Mouse (Mus musculus): ENCODE results near the gene Krt8.
A peak's percentile ranks its signal among the peaks of the same experiment; 100 is the strongest.
"Not testable (repeated sequence)": the region's sequence is repeated elsewhere in the genome, so short reads cannot be mapped to it uniquely, and the experiment has no call there.

Krt8 gene

DNA sequence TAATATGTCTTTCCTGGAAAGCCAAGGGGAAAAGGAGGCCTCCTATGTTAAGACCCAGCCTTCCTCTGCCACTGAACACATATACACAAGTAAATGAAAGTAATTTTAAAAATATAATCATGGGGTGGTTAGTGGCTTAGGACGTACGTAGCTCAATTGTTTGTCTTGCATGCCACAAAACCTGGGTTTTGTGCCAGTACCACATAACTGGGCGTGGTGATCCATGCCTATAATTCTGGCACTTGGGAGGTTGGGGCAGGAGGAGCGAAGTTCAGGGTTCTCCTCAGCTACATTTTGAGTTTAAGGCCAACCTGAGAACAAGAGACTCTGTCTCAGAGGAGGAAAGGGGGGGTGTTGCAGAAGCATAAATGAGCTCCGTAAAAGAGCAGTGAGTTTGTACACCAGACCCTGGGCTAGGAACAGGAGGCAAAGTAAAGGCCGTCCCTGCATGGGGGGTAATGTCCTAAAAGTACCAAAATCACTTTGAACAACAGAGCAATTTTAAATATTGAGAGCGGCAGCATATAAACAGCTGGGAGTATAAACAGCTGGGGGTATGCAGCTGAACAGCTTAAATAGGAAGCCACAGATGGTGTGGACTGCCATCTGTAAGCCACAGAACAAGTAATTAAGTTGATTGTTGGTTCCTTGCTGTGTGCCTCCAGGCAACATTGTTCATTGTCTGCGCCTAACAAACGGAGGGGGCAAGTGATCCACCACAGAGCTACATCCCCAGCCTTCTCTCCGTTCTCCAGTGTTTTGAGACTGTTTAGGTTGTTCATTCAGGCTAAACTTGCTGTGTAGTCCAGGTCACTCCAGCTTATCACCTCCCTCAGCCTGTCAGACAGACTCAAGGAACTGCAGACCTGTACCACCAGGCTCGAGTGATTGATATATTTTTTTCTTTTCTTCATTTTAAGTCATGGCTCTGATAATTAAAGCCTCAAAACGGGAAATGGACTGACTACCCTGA, 3.1 kb upstream of the Krt8 start:
- no peak for DNase-seq (ENCODE audit: low spot score in 2 of 2)

DNA sequence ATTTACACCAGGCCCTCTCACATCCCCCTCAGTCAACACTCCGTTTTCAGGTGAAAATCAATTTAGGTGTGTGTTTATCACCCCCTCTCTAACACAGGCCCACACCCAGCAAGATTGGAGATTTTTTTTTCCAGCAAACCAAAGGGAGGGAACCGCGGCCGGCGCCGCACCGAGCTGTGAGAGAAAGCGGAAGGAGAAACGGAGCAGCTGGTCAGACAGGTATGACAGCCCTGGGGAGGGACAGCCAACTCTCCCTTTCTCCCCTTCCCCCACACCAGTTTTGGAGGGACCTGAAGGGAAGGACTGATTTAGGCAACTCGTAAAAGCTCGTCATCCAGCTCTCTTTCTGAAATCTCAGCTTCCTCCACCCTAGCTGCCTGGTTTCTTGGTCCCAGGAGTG, 2.0 kb upstream of the Krt8 start:
- DNase-seq (ENCODE audit: low spot score in 2 of 2): no peak

DNA sequence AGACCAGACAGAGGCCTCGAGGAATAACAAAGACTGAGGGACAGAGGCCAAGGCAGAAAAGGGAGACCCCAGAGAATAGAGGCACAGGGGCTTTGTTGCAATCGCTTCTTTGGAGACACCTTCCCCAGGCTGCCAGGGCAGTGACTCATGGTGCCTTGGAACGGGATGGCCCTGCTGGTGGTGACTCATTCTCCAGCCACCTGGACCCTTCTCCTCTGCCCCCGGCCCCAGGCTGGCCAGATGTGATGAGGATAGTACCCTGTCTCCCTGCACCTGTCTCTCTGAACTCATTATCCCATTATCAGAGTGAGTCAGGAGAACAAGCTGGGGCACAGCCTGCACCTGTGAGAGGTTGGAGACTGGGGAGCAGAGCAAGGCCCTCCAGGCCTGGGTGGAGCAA, 1.0 kb upstream of the Krt8 start:
- no peak for DNase-seq (ENCODE audit: low spot score in 2 of 2)

DNA sequence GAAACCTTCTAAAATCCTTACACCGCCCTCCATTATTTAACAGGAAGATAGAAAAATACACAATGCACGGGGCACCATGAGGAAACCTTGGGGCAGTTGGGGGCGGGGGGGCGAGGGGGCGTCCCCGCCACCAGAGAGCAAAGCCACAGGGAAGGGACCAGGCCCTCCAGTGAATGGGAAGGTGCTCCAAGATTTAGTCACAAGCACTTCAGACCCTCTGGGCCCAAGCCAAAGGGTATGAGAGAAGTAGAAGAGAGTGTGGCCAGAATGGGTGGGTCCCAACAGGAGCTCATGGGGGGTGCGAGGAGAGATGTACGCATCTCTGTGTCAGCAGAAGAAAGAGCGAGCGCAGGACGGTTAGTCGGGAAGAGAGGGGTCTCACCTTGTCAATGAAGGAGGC, 766 bp downstream of the Krt8 start:
- DNase-seq (ENCODE audit: low spot score in 2 of 2): no peak

DNA sequence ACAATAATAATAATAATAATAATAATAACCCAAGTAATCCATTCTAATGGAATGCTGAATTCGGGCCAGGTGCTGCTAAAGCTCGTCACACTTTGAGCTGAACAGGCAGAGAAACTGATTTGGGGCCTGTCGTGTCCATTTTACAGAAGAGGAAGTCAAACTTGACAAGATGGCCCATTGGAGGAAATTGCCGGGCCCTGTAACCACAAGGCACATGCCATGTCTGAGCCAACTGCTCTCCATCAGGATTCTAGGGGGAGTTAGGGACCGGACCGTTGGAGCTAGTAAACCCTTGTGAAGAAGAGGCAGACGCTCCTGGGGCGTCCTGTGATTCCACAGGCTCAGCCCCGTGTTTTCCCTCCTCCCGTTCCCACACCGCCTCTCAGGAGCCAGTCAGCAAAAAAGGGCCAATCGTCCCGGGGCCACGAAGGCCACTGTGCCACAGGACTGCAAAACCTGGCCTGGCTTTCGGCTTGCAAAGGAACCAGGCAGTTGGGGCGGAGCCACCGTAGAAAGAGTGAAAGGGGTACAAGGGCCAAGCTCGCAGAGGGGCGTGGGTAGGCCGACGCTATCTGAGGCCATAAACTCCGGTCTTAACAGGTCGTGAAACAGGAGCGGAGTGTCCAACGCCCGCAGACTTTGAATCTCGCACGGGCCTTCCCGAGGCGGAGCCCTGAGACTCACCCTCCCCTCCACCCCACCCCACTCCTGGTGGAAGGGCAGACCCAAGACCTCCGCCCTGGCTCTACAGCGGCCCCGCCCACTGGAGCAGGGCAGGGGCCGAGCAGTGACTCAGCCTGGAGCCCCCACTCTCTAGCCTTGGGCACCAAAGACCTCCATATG, 1.4 kb downstream of the Krt8 start:
- DNase-seq (ENCODE audit: low spot score in 2 of 2): peak in 1 of 2 experiments; percentile 47

DNA sequence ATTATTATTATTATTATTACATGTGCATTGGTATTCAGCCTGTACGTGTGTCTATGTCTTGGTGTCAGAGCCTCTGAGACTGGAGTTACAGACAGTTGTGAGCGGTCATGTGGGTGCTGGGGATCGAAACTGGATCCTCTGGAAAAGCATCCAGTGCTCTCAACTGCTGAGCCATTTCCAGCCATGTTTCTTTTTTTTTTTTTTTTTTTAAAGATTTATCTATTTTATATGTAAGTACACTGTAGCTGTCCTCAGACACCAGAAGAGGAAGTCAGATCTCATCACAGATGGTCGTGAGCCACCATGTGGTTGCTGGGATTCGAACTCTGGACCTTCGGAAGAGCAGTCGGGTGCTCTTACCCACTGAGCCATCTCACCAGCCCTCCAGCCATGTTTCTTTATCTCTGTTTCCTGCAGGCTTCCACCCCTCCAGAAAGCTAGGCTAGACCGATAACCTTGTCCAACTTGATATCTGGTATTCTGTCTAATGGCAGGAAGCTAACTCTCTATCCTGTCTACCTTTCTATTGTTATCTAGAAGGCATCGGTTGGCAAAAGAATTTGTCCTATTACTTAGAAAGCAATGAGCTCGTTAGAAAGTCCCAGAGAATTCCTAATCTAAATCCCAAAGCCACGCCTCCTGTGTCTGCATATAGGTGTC, 4.5 kb downstream of the Krt8 start:
- no peak for DNase-seq (ENCODE audit: low spot score in 2 of 2)

DNA sequence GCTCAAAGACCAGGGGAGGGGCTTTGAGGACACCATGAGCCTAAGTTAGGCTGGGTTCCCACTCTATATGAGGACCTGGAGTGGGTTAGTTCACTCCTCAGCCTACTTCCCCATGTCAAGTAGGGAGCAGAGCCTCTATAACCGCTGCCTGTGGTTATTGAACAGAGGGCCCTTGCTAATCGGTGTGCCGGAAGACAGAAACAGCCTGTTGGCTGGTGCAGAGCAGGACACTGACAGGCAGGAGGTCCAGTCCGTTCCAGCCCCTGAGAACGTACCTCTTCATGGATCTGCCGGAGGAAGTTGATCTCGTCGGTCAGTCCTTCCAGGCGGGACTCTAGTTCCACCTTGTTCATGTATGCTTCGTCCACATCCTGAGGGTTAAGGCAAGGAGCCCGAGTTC, 5.1 kb downstream of the Krt8 start:
- no peak for DNase-seq (ENCODE audit: low spot score in 2 of 2)

DNA sequence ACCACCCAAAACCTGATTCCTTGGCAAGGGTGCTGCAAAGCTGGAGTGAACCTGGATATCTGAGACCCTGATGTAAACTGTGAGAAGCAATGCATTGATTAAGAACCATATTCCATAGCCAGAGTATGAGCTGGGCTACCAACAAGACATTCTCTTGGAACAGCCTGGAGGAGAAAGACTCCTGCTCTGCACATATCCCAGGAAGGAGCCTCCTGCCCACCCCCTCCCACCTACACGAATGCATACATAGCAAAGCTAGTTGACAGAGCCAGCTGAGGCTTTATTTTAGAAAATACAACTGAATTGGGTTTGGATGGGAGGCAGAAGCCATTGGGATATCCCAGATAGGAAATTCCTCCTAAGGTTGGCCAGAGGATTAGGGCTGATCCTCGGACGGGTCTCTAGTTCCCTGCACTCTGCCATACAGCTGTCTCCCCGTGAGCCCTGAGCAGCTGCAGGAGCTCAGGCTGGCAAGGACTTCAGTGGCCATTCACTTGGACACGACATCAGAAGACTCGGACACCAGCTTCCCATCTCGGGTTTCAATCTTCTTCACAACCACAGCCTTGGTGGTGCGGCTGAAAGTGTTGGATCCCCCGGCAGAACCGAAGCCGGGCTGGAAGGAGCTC, 7.7 kb downstream of the Krt8 start:
- DNase-seq (ENCODE audit: low spot score in 2 of 2): not testable (repeated sequence)

DNA sequence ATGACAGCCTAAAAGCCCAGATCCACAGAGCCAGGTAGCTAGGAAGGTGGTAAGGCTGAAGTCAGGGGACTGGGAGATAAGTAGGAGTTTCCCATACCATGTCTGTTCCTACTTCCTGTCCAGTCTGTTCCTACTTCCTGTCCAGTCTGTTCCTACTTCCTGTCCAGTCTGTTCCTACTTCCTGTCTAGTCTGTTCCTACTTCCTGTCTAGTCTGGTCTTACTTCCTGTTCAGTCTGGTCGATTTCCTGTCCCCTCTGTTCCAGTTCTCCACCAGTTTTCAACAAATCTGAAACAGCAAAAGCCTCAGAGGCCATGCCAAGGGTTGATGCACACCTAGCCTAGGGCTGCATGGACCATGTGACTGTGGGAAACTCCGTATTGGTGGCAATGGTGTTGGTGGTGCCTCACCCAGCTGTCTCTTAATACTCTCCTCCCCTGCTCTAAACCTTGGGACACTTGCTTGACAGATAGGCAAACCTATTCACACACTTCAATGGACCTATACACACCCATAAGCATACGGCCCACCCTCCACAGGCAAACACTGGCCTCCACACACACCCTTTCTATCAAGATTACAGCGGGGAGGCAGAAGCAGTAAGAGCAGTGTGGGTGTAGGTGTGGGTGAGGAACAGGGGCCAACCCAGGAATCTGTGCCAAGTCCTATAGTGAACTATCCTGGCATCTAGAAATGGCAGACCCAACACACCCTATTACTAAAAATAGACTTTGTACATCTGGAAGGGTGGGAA, 8.6 kb downstream of the Krt8 start:
- no peak for DNase-seq (ENCODE audit: low spot score in 2 of 2)

DNA sequence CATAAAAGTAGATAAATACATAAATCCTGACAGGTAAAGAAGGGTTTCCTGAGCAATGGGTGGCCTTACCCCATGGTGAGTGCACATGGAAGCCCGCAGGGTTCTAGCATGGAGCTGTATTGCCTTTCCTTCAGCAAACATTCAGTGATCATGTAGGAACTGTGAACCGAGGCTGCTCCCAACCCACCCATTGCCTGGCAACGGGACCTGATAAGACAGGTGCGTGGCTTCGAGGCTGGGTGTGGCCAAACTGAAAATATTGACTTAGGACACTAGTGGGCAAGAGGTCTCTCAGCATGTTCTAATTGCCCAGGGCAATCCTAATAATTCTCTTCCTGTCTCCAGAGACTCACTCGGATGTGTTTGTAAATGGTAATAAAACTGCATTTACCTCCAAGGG, 9.9 kb downstream of the Krt8 start:
- no peak for DNase-seq (ENCODE audit: low spot score in 2 of 2)

DNA sequence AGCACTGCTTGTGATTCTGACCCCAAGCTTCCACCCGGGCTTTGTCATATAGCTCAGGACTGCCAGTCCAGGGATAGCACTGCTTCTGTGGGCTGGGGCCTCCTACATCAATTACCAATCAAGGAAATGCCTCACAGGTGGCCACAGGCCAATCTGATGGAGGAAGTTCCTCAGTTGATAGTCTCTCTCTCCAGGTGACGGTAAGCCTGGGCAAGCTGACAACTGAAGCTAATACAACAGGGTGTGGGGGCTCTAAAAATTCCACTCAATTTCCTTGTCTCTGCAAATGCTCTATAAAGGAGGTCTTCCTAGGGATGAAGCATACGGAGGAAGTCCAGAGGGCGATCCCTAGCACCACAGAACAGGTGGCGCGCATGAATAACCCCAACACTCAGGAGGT, 13.3 kb downstream of the Krt8 start:
- no peak for DNase-seq (ENCODE audit: low spot score in 2 of 2)

DNA sequence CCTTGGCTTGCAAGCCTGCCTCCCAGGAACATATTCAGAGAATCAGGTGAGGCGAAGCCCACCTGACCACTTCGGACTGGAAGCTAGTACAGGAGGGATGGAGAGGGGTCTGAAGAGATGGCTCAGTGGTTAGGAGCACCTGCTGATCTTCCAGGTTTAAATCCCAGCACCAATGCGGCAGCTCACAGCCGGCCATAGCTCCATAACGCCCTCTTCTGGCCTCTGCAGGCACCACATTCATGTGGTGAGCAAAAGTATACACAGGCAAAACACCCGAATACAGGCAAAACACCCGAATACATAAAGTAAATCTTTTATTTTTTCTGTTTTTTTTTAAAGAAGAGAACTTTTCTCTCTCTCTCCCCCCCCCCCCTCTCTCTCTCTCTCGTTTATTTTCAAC, 15.6 kb downstream of the Krt8 start:
- DNase-seq (ENCODE audit: low spot score in 2 of 2): no peak

DNA sequence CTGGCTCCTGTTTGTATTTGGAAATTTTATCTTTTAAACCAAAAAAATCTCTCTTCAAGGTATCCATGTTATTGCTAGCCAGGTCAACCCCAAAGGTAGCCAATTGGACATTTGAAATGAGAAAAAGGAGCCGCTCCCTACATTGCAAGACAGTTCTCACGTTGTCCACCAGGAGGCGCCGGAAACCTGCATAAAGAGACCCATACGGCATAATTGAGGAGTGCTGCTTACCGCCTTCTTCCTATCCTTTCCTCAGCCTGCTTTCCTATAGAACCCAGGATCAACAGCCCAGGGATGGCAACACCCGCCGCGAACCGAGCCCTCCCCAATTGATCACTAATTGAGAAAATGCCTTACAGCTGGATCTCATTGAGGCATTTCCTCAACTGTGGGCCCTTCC, 16.2 kb downstream of the Krt8 start:
- peak; percentile 78 to 87 for DNase-seq (ENCODE audit: low spot score in 2 of 2)

DNA sequence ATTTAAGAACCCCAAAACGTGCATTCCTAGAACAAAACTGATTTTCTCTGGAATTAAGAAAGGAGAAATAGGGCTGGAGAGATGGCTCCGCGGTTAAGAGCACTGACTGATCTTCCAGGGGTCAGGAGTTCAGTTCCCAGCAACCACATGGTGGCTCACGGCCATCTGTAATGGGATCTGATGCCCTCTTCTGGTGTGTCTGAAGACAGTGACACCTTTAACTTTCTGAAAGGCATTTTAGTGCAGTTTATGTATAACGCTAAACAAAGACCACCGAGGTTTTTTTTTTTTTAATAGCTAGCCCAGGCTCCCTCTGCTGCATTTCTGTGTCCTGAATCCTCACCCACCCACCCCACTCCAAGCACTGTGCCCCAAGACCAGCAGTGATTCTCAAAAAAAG, 19.5 kb downstream of the Krt8 start:
- no peak for DNase-seq (ENCODE audit: low spot score in 2 of 2)

DNA sequence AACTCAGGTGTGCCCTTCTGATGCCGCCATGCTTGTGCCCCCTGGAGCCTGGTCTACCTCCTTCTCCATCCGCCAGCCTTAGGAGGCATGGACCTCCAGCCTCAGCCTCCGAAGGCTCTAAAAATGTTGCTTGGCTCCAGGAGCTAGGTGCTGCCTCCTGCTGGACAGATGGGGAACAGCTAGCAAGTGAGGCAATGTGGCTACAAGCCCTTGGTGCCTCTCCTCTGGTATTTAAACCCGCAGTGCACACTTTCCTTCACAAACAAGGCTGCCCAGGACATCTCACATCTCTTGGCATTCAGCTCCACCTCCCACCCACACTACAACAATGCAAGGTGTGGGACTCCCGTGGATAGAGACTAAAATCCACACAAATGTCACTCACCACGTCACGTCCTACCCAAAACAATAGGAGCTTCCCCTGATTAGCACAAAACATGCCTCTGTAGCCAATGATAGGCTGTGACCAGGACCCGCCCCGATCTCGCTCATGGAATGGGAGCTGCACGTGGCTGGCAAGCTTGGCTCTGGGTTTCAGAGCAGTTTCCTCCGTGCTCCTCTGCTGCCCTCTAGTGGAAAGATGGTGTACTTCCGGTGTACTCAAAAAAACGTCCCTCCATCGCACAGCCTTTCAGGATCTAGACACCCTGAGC, 20.2 kb downstream of the Krt8 start:
- DNase-seq (ENCODE audit: low spot score in 2 of 2): peak; percentile 80 to 90

DNA sequence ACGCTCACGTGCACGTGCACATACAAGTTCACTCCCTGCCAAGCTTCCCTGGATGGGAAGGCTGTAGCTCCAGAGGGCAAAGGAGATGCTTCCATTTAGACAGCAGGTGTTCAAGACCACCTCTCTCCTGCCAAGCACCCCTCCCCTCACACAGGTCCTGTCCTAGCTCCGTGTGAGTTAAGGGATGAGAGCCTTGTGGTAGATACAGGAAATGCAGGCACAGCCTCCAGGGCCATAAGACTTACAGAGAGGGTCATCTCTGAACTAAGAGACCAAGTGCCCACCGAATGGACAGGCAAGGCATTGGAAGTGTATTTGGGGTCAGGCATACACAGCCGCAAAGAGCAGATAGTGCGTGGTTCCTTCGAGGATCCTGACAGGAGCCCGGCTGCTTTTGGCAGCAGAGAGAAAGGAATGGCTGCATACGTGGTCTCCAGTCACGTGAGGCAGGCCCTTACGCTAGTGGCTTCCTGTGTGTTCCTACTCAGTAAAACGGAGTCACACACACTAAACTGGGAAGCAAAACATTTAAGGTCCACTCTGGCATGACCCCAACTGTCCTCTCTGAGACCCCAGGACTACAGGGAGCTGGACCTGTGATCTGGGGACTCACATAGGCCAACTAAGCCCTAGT, 20.9 kb downstream of the Krt8 start:
- no peak for DNase-seq (ENCODE audit: low spot score in 2 of 2)

DNA sequence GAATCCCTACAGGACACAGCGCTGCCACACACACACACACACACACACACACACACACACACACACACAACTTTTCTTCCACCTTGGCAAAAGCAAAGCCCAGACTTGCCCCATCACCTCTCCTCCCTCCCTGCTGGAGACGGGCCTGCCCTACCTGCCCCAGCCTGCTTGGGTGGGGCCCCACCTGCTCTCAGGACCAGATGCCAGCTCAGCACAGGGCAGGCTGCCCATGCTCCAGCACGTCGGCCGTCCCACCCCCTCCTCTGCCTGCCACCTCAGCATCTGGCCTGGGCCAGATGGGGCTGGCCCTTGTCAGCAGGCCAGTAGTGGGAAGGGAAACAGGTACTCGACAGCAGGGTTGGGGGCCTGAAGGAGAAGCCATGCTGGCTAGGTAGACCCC, 23.4 kb downstream of the Krt8 start:
- DNase-seq (ENCODE audit: low spot score in 2 of 2): no peak

DNA sequence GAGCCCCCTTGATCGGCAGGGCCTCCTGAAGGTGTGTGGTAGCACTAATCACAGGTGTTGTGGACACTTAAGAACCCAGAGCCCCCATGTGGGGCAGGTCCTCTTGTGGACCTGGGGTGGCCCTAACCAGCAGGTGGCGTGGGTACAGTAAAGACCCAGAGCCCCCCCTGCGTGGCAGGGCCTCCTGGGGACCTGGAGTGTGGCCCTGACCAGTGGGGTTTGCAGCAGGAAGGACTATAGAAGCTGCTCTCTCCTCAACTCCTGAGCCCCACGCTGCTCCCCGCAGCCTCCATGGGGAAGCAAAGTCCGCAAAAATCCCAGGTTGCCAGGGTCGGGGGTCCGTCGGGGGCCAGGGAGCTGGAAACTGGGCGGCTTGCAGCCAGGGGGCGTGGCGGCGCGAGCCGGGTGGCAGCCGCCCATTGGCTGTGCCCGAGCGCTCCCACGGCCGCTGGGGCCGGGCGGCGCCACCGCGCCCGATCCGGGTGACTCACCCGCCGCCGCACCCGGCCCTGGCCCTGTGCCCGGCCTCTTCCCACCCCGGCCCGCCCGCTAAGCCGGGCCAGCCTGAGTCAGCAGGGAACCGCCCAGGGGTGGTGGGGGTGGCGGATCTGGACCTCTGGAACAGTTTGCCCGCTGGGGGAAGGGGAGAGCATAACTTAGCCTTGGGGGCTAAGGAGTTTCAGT, 27.1 kb downstream of the Krt8 start:
- DNase-seq (ENCODE audit: low spot score in 2 of 2): peak; percentile 81 to 93

DNA sequence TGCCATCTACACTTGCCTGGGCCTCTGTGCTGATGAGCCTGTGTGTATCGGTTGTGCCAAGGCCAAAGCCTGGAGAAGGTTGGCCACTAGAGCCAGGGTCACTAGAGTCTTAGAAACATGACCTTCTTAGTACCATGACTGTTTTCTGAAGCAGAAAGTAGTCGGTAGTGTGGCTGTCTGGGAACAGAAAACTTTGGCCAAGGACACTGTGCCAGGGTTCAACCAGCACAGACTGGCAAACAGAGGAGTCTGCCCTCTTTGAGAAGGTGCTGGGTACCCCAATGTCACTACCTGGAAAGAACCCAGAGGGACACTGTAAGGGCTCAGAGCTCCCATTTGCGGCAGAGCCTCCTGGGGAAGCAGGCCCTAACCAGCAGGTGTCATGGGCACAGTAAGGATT, 27.6 kb downstream of the Krt8 start:
- peak in 1 of 2 experiments; percentile 50 for DNase-seq (ENCODE audit: low spot score in 2 of 2)

Measured in spleen, postnatal 10 days (tissue).